In genomic region chr5:150232159-150233150, GRCm38 (mm10) we compare ENCODE assay signal across 8 mouse cellular contexts.
DNase-seq lines count a peak whose midpoint lies in the region; ATAC-seq and TF ChIP-seq lines count a peak whose summit lies in the region.

No protein-coding gene starts in this region.

- no peaks in the 10 kb centered on the region; the same call in 1 of the 2 replicates for H3K9me3 ChIP-seq in intestine, embryonic 14.5 days (ENCODE audit: control insufficient read depth, low read length)
- H3K9me3 ChIP-seq in intestine, postnatal 0 days (ENCODE audit: control insufficient read depth), result no peaks in the 10 kb centered on the region
- H3K9me3 ChIP-seq in forebrain, embryonic 16.5 days (ENCODE audit: control insufficient read depth, low read length), result peaks cover 5% of the 10 kb centered on the region; the same call in 1 of the 2 replicates
- no peaks in the 10 kb centered on the region for H3K9me3 ChIP-seq in intestine, embryonic 15.5 days
- H3K9me3 ChIP-seq in lung, embryonic 16.5 days (ENCODE audit: control insufficient read depth, low read length), result peaks cover 3% of the 10 kb centered on the region

- peak; percentile 58; the same call in 1 of the 2 replicates for ATAC-seq in intestine, embryonic 14.5 days (replicated peaks; ENCODE audit: low FRiP score, low TSS enrichment, low read depth)
- no peak for ATAC-seq in intestine, postnatal 0 days
- ATAC-seq in forebrain, embryonic 16.5 days, result peak; percentile 67
- ATAC-seq in intestine, embryonic 15.5 days, result peak; percentile 69
- ATAC-seq in lung, embryonic 16.5 days (ENCODE audit: low read depth), result no peak

- no peak overlapping the region for H3K9ac ChIP-seq in intestine, embryonic 14.5 days (ENCODE audit: low read length)
- no peak overlapping the region for H3K9ac ChIP-seq in intestine, postnatal 0 days (ENCODE audit: low read depth, low read length)
- H3K9ac ChIP-seq in forebrain, embryonic 16.5 days (replicated peaks; ENCODE audit: low read depth, low read length), result no peak overlapping the region
- H3K9ac ChIP-seq in intestine, embryonic 15.5 days, result no peak overlapping the region
- H3K9ac ChIP-seq in lung, embryonic 16.5 days (ENCODE audit: low read length), result no peak overlapping the region

- H3K4me1 ChIP-seq in intestine, embryonic 14.5 days (replicated peaks; ENCODE audit: control insufficient read depth, insufficient read depth, low read length), result no peaks in the 10 kb centered on the region; the same call in 1 of the 2 replicates
- no peaks in the 10 kb centered on the region for H3K4me1 ChIP-seq in intestine, postnatal 0 days (replicated peaks; ENCODE audit: control insufficient read depth, insufficient read depth, low read length)
- H3K4me1 ChIP-seq in forebrain, embryonic 16.5 days (replicated peaks; ENCODE audit: control insufficient read depth, insufficient read depth, low read length), result no peaks in the 10 kb centered on the region
- H3K4me1 ChIP-seq in intestine, embryonic 15.5 days (replicated peaks), result no peaks in the 10 kb centered on the region
- H3K4me1 ChIP-seq in lung, embryonic 16.5 days (replicated peaks; ENCODE audit: control insufficient read depth, insufficient read depth, low read length), result no peaks in the 10 kb centered on the region

- peak overlapping the region; percentile 23; the same call in 1 of the 2 replicates for H3K4me2 ChIP-seq in intestine, embryonic 14.5 days (ENCODE audit: low read length)
- no peak overlapping the region for H3K4me2 ChIP-seq in intestine, postnatal 0 days (replicated peaks; ENCODE audit: low read depth)
- no peak overlapping the region for H3K4me2 ChIP-seq in forebrain, embryonic 16.5 days (ENCODE audit: low read length)
- H3K4me2 ChIP-seq in intestine, embryonic 15.5 days (replicated peaks), result peak overlapping the region; percentile 11; the same call in 1 of the 2 replicates
- H3K4me2 ChIP-seq in lung, embryonic 16.5 days (ENCODE audit: low read depth, low read length), result peak overlapping the region; percentile 34; the same call in 1 of the 2 replicates

- DNase-seq in intestine, embryonic 14.5 days (ENCODE audit: low spot score), result peak; percentile 57
- DNase-seq in adrenal gland, postnatal 10 days, result peak; percentile 57
- peak; percentile 70 for DNase-seq in retina, postnatal 1 day
- DNase-seq in layer of hippocampus, adult 11-12 months (ENCODE audit: low spot score), result no peak

- no peaks in the 10 kb centered on the region for H3K27me3 ChIP-seq in intestine, embryonic 14.5 days (replicated peaks; ENCODE audit: control insufficient read depth, insufficient read depth, low read length)
- H3K27me3 ChIP-seq in intestine, postnatal 0 days (replicated peaks; ENCODE audit: control insufficient read depth, insufficient read depth, low read length), result no peaks in the 10 kb centered on the region
- H3K27me3 ChIP-seq in forebrain, embryonic 16.5 days (replicated peaks; ENCODE audit: control insufficient read depth, insufficient read depth, low read length), result no peaks in the 10 kb centered on the region
- H3K27me3 ChIP-seq in intestine, embryonic 15.5 days (replicated peaks), result no peaks in the 10 kb centered on the region
- no peaks in the 10 kb centered on the region for H3K27me3 ChIP-seq in lung, embryonic 16.5 days (ENCODE audit: control insufficient read depth, insufficient read depth, low read depth, low read length)

- 38% methylated on average over 17 of the region's 21 CpGs for WGBS in intestine, embryonic 14.5 days
- 37% methylated on average over 20 of the region's 21 CpGs for WGBS in intestine, postnatal 0 days
- 39% methylated on average over 18 of the region's 21 CpGs for WGBS in forebrain, embryonic 16.5 days
- WGBS in intestine, embryonic 15.5 days, result 29% methylated on average over 21 of the region's 21 CpGs
- 35% methylated on average over 16 of the region's 21 CpGs for WGBS in lung, embryonic 16.5 days

- no peaks in the 10 kb centered on the region for H3K36me3 ChIP-seq in intestine, embryonic 14.5 days (ENCODE audit: control insufficient read depth, insufficient read depth, low read length)
- no peaks in the 10 kb centered on the region for H3K36me3 ChIP-seq in intestine, postnatal 0 days (ENCODE audit: control insufficient read depth, insufficient read depth)
- H3K36me3 ChIP-seq in forebrain, embryonic 16.5 days (ENCODE audit: control insufficient read depth, insufficient read depth), result no peaks in the 10 kb centered on the region
- H3K36me3 ChIP-seq in intestine, embryonic 15.5 days, result no peaks in the 10 kb centered on the region
- H3K36me3 ChIP-seq in lung, embryonic 16.5 days (ENCODE audit: control insufficient read depth, insufficient read depth, low read length), result no peaks in the 10 kb centered on the region

- TF ChIP-seq CTCF in intestine, postnatal 0 days (IDR thresholded peaks at IDR 0.05; ENCODE audit: low read depth), result no peak

- H3K27ac ChIP-seq in intestine, embryonic 14.5 days (ENCODE audit: low read depth), result no peak overlapping the region
- no peak overlapping the region for H3K27ac ChIP-seq in intestine, postnatal 0 days (ENCODE audit: low read depth, low read length)
- H3K27ac ChIP-seq in forebrain, embryonic 16.5 days (ENCODE audit: low read length), result no peak overlapping the region
- H3K27ac ChIP-seq in intestine, embryonic 15.5 days, result no peak overlapping the region
- H3K27ac ChIP-seq in lung, embryonic 16.5 days (ENCODE audit: low read length), result no peak overlapping the region

- H3K4me3 ChIP-seq in intestine, embryonic 14.5 days (ENCODE audit: low read depth, low read length), result no peak overlapping the region
- no peak overlapping the region for H3K4me3 ChIP-seq in intestine, postnatal 0 days (ENCODE audit: low read depth, low read length)
- no peak overlapping the region for H3K4me3 ChIP-seq in forebrain, embryonic 16.5 days (replicated peaks; ENCODE audit: low read length)
- H3K4me3 ChIP-seq in intestine, embryonic 15.5 days (replicated peaks), result no peak overlapping the region
- H3K4me3 ChIP-seq in lung, embryonic 16.5 days (ENCODE audit: low read length), result no peak overlapping the region

Comparison
In these comparisons a context has a peak if more than half of its experiments do, and no peak if none do; other contexts are left out.
1. ATAC-seq: peak in intestine, embryonic 14.5 days (single experiment), forebrain, embryonic 16.5 days (single experiment) and intestine, embryonic 15.5 days (single experiment); none in intestine, postnatal 0 days (single experiment) and lung, embryonic 16.5 days (single experiment).
2. H3K4me2 ChIP-seq: peak in intestine, embryonic 14.5 days (single experiment), intestine, embryonic 15.5 days (single experiment) and lung, embryonic 16.5 days (single experiment); none in intestine, postnatal 0 days (single experiment) and forebrain, embryonic 16.5 days (single experiment).